Mouse (Mus musculus) E14TG2a.4 (cell line): ENCODE data around the gene Rbm38.

ENCODE experiments used
- H3K27me3 ChIP-seq: 2 replicates; pipeline ENCODE4 v1.6.1; 2014; ENCODE audit warnings: low read length, control low read depth; ENCODE audit not compliant: insufficient read depth
- H3K36me3 ChIP-seq: 2 replicates; pipeline ENCODE4 v1.6.1; 2014; ENCODE audit warnings: low read length, control low read depth; ENCODE audit not compliant: insufficient read depth
- H3K4me1 ChIP-seq: replicated peaks from 2 replicates; pipeline ENCODE4 v1.6.1; 2014; ENCODE audit warnings: low read depth, low read length, control low read depth
- H3K4me3 ChIP-seq: replicated peaks from 2 replicates; pipeline ENCODE4 v1.5.1; 2014; ENCODE audit warnings: mild to moderate bottlenecking, low read length
- H3K9me3 ChIP-seq: 2 replicates; pipeline ENCODE4 v1.6.1; 2014; ENCODE audit warnings: low read length, control low read depth
- CTCF ChIP-seq: conservative IDR thresholded peaks from 2 replicates; pipeline ENCODE4 v1.5.1; 2014; ENCODE audit warnings: low read length
- NANOG ChIP-seq: IDR thresholded peaks from 2 replicates; pipeline ENCODE4 v1.6.1; 2014; ENCODE audit warnings: borderline replicate concordance, low read length, mixed read lengths
- POU5F1 ChIP-seq: IDR thresholded peaks from 2 replicates; pipeline ENCODE4 v1.6.1; 2014; ENCODE audit warnings: low read length, borderline replicate concordance

Gene Rbm38

DNA sequence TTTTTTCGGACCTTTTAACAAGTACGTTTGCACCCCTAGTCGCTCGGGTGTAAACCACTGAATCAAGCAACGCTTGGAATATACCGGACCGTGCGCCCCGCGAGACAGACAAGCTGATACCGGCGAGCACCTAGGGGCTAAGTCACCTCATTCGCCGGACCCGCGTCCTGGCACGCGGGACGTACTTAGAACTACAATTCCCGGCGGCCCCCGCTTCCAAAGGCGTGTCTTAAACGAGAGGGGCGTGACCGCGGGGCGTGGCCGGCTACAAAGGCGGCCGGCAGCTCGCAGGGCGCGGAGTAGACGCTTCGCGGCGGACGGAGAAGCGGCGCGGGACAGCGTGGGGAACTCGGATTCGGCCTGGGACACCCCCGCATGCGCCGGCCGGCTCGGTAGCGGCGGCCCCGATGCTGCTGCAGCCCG, 1.3 kb downstream of the Rbm38 start:
- Histone ChIP-seq H3K4me1 (peaks cover 75% of the 10 kb centered on the region), H3K36me3 (peaks cover 47% of the 10 kb centered on the region), H3K9me3 (no peaks in the 10 kb centered on the region), H3K4me3 (peak overlapping the region; percentile 95), H3K27me3 (peaks cover 36% of the 10 kb centered on the region)
- TF ChIP-seq NANOG (no peak), POU5F1 (no peak), CTCF (no peak)

DNA sequence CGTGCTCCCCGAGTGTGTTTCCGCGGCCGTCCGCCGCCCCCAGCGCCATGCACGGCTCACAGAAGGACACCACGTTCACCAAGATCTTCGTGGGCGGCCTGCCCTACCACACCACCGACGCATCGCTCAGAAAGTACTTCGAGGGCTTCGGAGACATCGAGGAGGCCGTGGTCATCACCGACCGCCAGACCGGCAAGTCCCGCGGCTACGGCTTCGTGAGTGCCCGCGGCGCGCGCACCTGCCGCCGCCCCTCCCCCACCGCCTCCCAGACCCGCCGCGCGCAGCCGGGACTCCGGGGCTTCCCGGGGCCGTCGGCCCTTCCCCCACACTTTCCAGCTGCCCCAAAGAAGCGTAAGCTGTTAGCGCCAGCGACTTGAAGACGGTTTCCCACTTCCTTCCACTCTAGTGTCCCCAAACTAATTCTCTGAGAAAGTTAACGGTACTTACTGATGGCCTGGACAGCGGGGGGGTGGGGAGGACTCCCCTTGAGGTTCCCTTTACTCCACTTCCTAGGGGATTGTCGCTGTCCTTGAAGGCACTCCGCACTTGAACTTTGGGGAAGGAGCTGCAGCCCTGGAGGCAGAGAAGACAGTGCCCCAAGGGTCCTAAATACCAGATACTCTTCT, 1.9 kb downstream of the Rbm38 start:
- H3K4me3 ChIP-seq: peak overlapping the region; percentile 95
- TF ChIP-seq CTCF (no peak), NANOG (no peak), POU5F1 (no peak)
- H3K9me3 ChIP-seq: no peaks in the 10 kb centered on the region
- peaks cover 36% of the 10 kb centered on the region for H3K27me3 ChIP-seq
- H3K4me1 ChIP-seq: peaks cover 80% of the 10 kb centered on the region
- H3K36me3 ChIP-seq: peaks cover 48% of the 10 kb centered on the region

DNA sequence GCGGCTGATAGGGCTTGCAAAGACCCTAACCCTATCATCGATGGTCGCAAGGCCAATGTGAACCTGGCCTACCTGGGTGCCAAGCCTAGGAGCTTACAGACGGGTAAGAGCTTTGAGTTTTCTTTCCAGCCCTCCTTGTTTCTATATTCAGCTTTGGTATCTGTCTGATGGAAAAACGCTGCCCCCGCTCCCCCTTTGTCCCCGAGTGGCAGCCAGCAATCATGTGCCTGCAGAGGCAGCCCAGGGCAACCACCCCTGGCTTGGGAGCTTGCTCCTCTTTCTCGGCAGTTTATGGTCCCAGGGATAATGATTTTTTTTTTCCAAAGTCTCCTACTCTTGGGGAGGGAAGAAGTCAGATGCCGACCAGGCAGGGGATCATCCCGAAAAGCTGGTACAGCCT, 2.5 kb downstream of the Rbm38 start:
- Histone ChIP-seq H3K4me3 (peak overlapping the region; percentile 95), H3K9me3 (no peaks in the 10 kb centered on the region), H3K27me3 (peaks cover 35% of the 10 kb centered on the region), H3K4me1 (peaks cover 87% of the 10 kb centered on the region), H3K36me3 (peaks cover 55% of the 10 kb centered on the region)
- TF ChIP-seq POU5F1 (no peak), NANOG (no peak), CTCF (no peak)

DNA sequence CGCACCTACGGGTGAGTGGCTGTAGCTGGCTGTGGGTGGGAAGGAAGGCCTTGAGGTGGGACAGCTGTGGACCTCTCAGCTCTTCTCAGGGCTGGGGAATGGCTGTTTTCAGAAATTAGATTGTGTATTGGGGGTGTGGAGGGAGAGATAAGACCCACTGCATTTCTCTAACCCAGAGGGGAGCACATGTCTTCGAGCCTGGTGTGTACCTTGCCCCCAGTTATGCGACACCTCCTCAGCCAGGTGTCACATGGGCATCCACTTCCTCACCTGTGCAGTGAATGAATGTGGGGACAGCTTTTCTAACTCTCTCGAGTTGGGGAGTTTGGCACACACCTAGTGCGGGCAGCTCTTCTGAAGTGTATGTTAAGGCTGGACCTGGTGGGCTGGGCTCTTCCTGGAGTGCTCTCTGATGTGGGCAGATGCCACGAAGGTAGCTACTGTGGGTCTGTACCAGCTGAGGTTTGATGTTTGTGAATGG, 3.1 kb downstream of the Rbm38 start:
- H3K27me3 ChIP-seq: peaks cover 29% of the 10 kb centered on the region
- peak overlapping the region; percentile 95 for H3K4me3 ChIP-seq
- peaks cover 61% of the 10 kb centered on the region for H3K36me3 ChIP-seq
- no peak for TF ChIP-seq POU5F1
- no peak for TF ChIP-seq CTCF
- no peak for TF ChIP-seq NANOG
- H3K4me1 ChIP-seq: peaks cover 90% of the 10 kb centered on the region
- no peaks in the 10 kb centered on the region for H3K9me3 ChIP-seq

DNA sequence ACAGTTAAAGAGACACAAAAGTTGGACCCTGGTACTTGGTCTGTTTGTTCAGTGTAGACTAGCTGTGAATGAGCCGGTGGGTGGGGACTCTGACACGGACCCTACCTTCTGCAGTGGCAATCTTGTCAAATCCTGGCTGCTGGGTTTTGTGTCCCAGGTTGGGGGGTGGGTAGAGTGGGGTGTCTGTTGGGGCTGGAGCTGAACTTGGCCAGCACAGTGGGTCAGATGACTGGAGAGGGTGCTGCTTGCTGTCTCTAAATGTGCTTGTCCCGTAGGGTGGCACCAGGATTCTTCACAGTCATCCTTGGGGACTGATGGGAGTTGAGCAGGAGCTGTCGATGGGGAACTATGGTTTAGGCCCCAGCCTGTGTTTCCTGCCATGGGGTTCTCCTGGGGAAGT, 3.7 kb downstream of the Rbm38 start:
- Histone ChIP-seq H3K27me3 (peaks cover 24% of the 10 kb centered on the region), H3K4me3 (peak overlapping the region; percentile 95), H3K4me1 (peaks cover 90% of the 10 kb centered on the region), H3K9me3 (no peaks in the 10 kb centered on the region), H3K36me3 (peaks cover 66% of the 10 kb centered on the region)
- no peak for TF ChIP-seq POU5F1
- no peak for TF ChIP-seq NANOG
- no peak for TF ChIP-seq CTCF

DNA sequence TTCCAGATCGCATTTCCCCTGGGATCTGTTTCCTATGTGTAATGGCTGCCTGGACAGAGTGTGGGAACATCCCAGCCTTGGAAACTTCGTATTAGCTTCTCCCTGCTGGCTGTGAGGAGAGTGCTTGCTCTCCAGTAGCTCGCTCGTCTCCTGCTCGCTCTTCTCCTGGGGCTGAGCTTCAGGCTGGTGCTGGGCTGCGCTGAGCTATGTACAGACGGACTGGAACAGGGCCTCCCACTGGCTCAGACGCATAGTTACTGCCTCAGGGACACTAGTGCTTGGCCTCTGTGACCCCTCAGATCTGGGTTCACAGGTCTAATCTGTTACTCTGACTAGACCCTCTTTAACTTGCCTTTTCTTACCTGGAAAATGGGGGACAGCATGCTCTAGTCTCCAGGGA, 4.1 kb downstream of the Rbm38 start:
- TF ChIP-seq CTCF (no peak), POU5F1 (no peak), NANOG (no peak)
- H3K4me1 ChIP-seq: peaks cover 89% of the 10 kb centered on the region

DNA sequence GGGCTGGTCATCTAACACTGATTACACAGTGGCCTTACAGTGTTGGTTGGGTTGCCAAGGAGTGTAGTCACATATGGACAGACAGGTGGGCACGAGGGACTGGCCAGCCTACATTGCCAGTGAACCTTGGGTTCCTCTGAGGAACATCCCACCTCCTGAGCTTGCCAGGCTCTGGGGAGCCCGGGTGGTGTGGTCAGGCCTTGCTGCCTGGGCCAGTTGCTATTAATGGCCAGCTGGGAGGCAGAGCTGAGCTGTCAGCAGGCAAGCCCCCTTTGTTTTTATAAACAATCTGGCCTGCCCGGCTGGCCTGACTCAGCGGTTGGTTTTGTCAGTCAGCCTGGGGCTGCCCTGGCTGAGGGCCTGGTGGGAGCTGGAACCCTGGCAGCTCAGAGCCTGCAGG, 4.6 kb downstream of the Rbm38 start:
- no peak for TF ChIP-seq CTCF
- TF ChIP-seq POU5F1: no peak
- no peak for TF ChIP-seq NANOG

More for the DNA sequence above, 4.1 kb downstream of the Rbm38 start:
- peak overlapping the region; percentile 95; the same call in 1 of the 2 replicates for H3K4me3 ChIP-seq
- peaks cover 70% of the 10 kb centered on the region for H3K36me3 ChIP-seq
- peaks cover 19% of the 10 kb centered on the region for H3K27me3 ChIP-seq
- H3K9me3 ChIP-seq: no peaks in the 10 kb centered on the region

DNA sequence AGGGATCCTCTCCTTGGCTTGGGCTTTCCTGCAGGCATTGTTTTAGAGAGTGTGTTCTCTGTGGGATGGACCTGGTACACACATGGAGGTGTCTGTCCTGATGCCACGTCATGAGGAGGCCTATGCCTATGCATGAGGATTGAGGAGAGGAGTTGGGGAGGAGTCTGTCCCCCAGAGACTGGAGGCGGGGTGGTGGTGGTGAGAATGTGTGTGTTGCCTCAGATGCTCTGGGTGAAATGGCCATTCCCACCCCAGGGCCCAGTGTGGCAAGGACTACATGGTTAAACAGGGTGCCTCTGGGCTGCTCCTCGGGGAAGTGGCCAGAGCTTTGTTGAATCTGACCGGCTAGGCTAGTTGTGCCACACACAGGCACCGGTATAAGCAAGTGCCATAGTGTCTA, 6.0 kb downstream of the Rbm38 start:
- Histone ChIP-seq H3K4me1 (peaks cover 91% of the 10 kb centered on the region), H3K9me3 (no peaks in the 10 kb centered on the region), H3K36me3 (peaks cover 89% of the 10 kb centered on the region), H3K27me3 (peaks cover 3% of the 10 kb centered on the region), H3K4me3 (0 out of 2 replicates have a peak overlapping the region, but pooled peaks have one; percentile 13)
- no peak for TF ChIP-seq POU5F1

More for the DNA sequence above, 4.6 kb downstream of the Rbm38 start:
- Histone ChIP-seq H3K27me3 (peaks cover 16% of the 10 kb centered on the region), H3K4me3 (no peak overlapping the region), H3K36me3 (peaks cover 76% of the 10 kb centered on the region), H3K4me1 (peaks cover 90% of the 10 kb centered on the region), H3K9me3 (no peaks in the 10 kb centered on the region)

DNA sequence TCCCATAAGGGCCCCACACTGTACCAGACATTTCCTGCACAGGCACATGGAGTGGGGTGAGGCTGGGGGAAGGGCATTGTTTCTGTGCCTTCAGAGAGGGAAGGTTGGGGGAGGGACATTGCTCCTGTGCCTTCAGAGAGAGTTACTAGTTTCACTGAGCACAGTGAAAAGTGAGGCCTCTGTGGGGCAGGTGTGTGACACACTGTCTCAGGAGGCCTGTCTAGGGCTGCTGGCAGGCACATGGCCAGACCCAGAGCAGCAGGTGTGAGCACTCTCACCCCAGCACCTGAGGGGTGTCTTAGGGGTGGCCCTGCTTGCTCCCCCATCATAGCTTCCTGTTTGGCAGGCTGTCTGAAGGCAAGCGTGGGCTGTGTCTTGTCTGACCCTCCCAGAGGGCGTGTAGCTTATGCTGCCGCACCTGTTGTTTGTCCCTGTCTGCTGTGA, 6.4 kb downstream of the Rbm38 start:
- TF ChIP-seq NANOG (no peak), CTCF (no peak), POU5F1 (no peak)
- H3K36me3 ChIP-seq: peaks cover 94% of the 10 kb centered on the region
- no peak overlapping the region for H3K4me3 ChIP-seq
- peaks cover 92% of the 10 kb centered on the region for H3K4me1 ChIP-seq
- H3K27me3 ChIP-seq: no peaks in the 10 kb centered on the region
- H3K9me3 ChIP-seq: no peaks in the 10 kb centered on the region
